Mouse (Mus musculus): Measurements from ENCODE around the gene Foxc2. TPM values are rescaled to one million over a fixed set of nuclear protein-coding genes. Genes with fewer than 3 reads are reported as not detected.

The Foxc2 gene
- polyA plus RNA-seq (2015; fragmentation: Illumina TruSeq; extraction: RNeasy Lipid Tissue Mini Kit (QIAGEN cat#74804); ENCODE audit: insufficient read depth, low replicate concordance), result 0.08 TPM

GRCm38 (mm10) chr8:121115948-121116347 lies at the start of gene Foxc2:
Gene Foxc2 (plus strand): TSS chr8:121116171.

GRCm38 (mm10) chr8:121084210-121084951 lies 31.6 kb upstream of the Foxc2 start, which contains the start of gene Foxf1:
Gene Foxf1 (plus strand): TSS chr8:121084386.

GRCm38 (mm10) chr8:121107668-121108656 lies 8.0 kb upstream of the Foxc2 start, which contains the start of gene Mthfsd:
Gene Mthfsd (minus strand): TSS chr8:121108392.

DNA sequence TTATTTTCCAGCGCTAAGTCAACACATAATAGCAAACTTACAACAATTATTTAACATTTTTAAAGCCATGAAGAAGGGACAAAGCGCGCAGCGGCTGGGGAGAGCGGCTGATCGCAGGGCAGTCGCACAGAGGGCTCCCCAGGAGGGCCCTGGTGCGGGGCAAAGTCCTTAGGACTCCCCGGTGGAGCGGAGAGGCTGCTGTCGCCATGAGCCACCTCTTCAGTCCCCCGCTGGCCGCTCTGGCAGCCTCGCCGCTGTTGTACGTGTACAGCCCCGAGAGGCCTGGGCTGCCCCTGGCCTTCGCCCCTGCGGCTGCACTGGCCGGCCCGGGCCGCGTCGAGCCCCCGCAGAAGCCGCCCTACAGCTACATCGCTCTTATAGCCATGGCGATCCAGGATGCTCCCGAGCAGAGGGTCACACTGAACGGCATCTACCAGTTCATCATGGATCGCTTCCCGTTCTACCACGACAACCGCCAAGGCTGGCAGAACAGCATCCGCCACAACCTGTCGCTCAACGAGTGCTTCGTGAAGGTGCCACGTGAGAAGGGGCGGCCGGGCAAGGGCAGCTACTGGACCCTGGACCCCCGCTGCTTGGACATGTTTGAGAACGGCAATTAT lies 11.9 kb downstream of the Foxc2 start, which contains the start of gene Foxl1:
Foxl1 (plus strand) TSS at position 185 of the 620 bp plus-strand sequence.

Other genes starting within 250 kb of the Foxc2 start
- gene Foxf1, start 31.8 kb upstream of the Foxc2 start, polyA plus RNA-seq (2015; fragmentation: Illumina TruSeq; extraction: RNeasy Lipid Tissue Mini Kit (QIAGEN cat#74804); ENCODE audit: insufficient read depth, low replicate concordance), result 2.0 TPM
- 21.2 TPM for gene Mthfsd, start 7.8 kb upstream of the Foxc2 start, polyA plus RNA-seq (2015; fragmentation: Illumina TruSeq; extraction: RNeasy Lipid Tissue Mini Kit (QIAGEN cat#74804); ENCODE audit: insufficient read depth, low replicate concordance)
- not detected for gene Foxl1, start 11.8 kb downstream of the Foxc2 start, polyA plus RNA-seq (2015; fragmentation: Illumina TruSeq; extraction: RNeasy Lipid Tissue Mini Kit (QIAGEN cat#74804); ENCODE audit: insufficient read depth, low replicate concordance)

Data from spleen, adult 10 weeks (tissue).